Comparison of ENCODE assay signal across 16 mouse cellular contexts in genomic region chr12:85668696-85669095, GRCm38 (mm10). TPM values are rescaled to one million over a fixed set of nuclear protein-coding genes. Genes with fewer than 3 reads are reported as not detected.
DNase-seq lines count a peak whose midpoint lies in the region; ATAC-seq and TF ChIP-seq lines count a peak whose summit lies in the region.
"Had no signal": no experiment of that assay in that cellular context is flagged by ENCODE, and none has a peak within 500 bp of the region (broad histone marks: within the 10 kb centered on the region; RNA-seq: fewer than 3 reads in every experiment).

No protein-coding gene starts in this region.

- H3K4me3 ChIP-seq in stomach, embryonic 14.5 days (ENCODE audit: low read depth, low read length), result no peak overlapping the region
- no peak overlapping the region for H3K4me3 ChIP-seq in stomach, postnatal 0 days (ENCODE audit: low read depth, low read length)
- H3K4me3 ChIP-seq: left cerebral cortex, adult 2 months; lung, embryonic 15.5 days had no signal

- intact Hi-C loops in left cerebral cortex, postnatal 4 days (cut with DNase I), result no loop called here
- intact Hi-C loops in left cerebral cortex, postnatal 10 days (cut with DNase I), result no loop called here

- H3K4me2 ChIP-seq in stomach, embryonic 14.5 days (replicated peaks; ENCODE audit: low read depth, low read length), result no peak overlapping the region
- no peak overlapping the region for H3K4me2 ChIP-seq in stomach, postnatal 0 days (replicated peaks; ENCODE audit: low read depth)
- H3K4me2 ChIP-seq: lung, embryonic 15.5 days had no signal

- no peak for TF ChIP-seq CTCF in stomach, postnatal 0 days (IDR thresholded peaks at IDR 0.05; ENCODE audit: low read depth)

- ATAC-seq in frontal cortex, adult (ENCODE audit: low TSS enrichment), result 0 out of 2 replicates have a peak, but pooled peaks have one; percentile 38
- no peak for ATAC-seq in stomach, embryonic 14.5 days (ENCODE audit: insufficient number of reproducible peaks, insufficient read depth, low FRiP score, low read depth)
- no peak for ATAC-seq in stomach, postnatal 0 days (ENCODE audit: low FRiP score, low TSS enrichment)

- H3K9me3 ChIP-seq in stomach, embryonic 14.5 days (ENCODE audit: control insufficient read depth, low read depth, low read length), result no peaks in the 10 kb centered on the region
- H3K9me3 ChIP-seq in stomach, postnatal 0 days (ENCODE audit: control insufficient read depth, low read length), result no peaks in the 10 kb centered on the region
- H3K9me3 ChIP-seq: lung, embryonic 15.5 days had no signal

- H3K4me1 ChIP-seq in stomach, embryonic 14.5 days (ENCODE audit: control insufficient read depth, insufficient read depth, low read length), result peaks cover 9% of the 10 kb centered on the region
- no peaks in the 10 kb centered on the region for H3K4me1 ChIP-seq in stomach, postnatal 0 days (replicated peaks; ENCODE audit: control insufficient read depth, insufficient read depth)

- H3K27me3 ChIP-seq in stomach, embryonic 14.5 days (ENCODE audit: control insufficient read depth, insufficient read depth, low read length), result no peaks in the 10 kb centered on the region
- no peaks in the 10 kb centered on the region for H3K27me3 ChIP-seq in stomach, postnatal 0 days (ENCODE audit: control insufficient read depth, insufficient read depth, low read length)
- H3K27me3 ChIP-seq: lung, embryonic 15.5 days had no signal

- H3K9ac ChIP-seq in stomach, embryonic 14.5 days (replicated peaks; ENCODE audit: low read depth, low read length), result no peak overlapping the region
- H3K9ac ChIP-seq in stomach, postnatal 0 days (ENCODE audit: low read length), result no peak overlapping the region
- H3K9ac ChIP-seq: lung, embryonic 15.5 days had no signal

- WGBS in stomach, embryonic 14.5 days, result 24% methylated on average over 3 of the region's 3 CpGs
- WGBS in stomach, postnatal 0 days, result 30% methylated on average over 3 of the region's 3 CpGs

- TF ChIP-seq EP300 in stomach, postnatal 0 days (optimal IDR thresholded peaks at IDR 0.05), result no peak

- no peak for DNase-seq in frontal cortex, postnatal 10 days (ENCODE audit: low spot score in 2 of 2)
- peak; percentile 34 for DNase-seq in left cerebral cortex, postnatal 4 days
- no peak for DNase-seq in left cerebral cortex, postnatal 10 days (ENCODE audit: extremely low spot score in 1 of 2, low spot score in 2 of 2)
- DNase-seq in stomach, postnatal 0 days (ENCODE audit: low spot score), result no peak
- no peak for DNase-seq in adrenal gland, adult 18-20 months (ENCODE audit: low spot score in 2 of 2)
- DNase-seq: adrenal gland, adult 8-10 months; cerebellum, adult 9-10 months; embryo, embryonic 11 days; heart, adult 11 months; liver; right cerebral cortex, postnatal 14 days had no signal

- no peaks in the 10 kb centered on the region for H3K36me3 ChIP-seq in stomach, embryonic 14.5 days (ENCODE audit: control insufficient read depth, insufficient read depth, low read length)
- no peaks in the 10 kb centered on the region for H3K36me3 ChIP-seq in stomach, postnatal 0 days (ENCODE audit: control insufficient read depth, insufficient read depth, low read length)
- H3K36me3 ChIP-seq: G1E; lung, embryonic 15.5 days had no signal

- 0 out of 2 replicates have a peak overlapping the region, but pooled peaks have one; percentile 7 for H3K27ac ChIP-seq in stomach, embryonic 14.5 days (ENCODE audit: low read length)
- no peak overlapping the region for H3K27ac ChIP-seq in stomach, postnatal 0 days (replicated peaks)
- H3K27ac ChIP-seq: left cerebral cortex, adult 2 months; lung, embryonic 15.5 days had no signal

RNA-seq across cellular contexts. Expression of gene Batf, which starts 17.8 kb away (rescaled TPM):
- total RNA-seq in left cerebral cortex, postnatal 4 days (2021), result under 1 TPM in 1 of 2 experiments, not detected in 1; 0.50 TPM
- under 1 TPM; 0.36 to 0.51 TPM for total RNA-seq in left cerebral cortex, postnatal 10 days (2021)
- 2.6 and 4.3 TPM in 2 replicates for polyA plus RNA-seq in stomach, embryonic 14.5 days (2014; fragmentation: Nextera tagmentation; extraction: Ambion mirVana)
- 3.1 and 3.3 TPM in 2 replicates for polyA plus RNA-seq in stomach, postnatal 0 days (2015; fragmentation: Nextera tagmentation; extraction: Ambion mirVana)
- total RNA-seq in adrenal gland, adult 18-20 months (2021), result 1 to 10 TPM in 1 of 2 experiments, under 1 TPM in 1; 0.99 to 1.5 TPM
- total RNA-seq: G1E had no signal
- polyA plus RNA-seq: G1E had no signal
